Mouse (Mus musculus): ENCODE data around the gene Gm3336.

DNA sequence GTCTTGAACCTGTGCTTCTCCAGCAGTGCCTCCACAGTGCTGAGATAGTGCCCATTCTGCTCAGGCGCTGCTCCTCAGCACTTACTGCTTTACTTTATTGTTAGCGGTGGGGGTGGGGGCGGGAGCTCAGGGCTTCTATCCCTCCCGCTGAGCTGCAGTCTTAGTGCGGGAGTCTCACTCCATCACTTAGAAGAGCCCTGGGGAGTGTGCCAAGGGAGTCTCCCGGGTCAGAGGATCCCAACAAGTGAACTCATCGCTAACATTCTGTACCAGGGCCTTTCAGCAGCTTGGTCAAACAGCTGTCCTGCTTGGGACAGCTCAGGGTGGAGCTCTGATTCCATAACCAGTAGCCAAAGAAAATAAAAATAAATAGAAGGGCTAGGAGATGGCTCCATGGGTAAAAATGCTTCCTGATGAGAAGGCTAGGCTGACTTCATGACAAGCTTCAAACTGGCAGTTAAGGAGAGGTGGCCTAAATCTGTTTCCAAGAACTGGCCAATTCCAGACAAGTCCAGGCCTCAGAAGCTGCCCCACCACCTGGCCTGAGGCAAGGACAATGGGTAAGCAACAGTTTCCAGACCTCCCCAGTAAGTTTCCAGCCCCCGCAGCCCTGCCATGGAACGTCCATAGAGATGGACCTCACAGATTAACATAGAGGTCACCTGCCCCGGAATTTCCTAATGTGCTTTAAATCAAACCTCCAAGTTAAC, 46.6 kb upstream of the Gm3336 start:
- TF ChIP-seq CTCF (IDR thresholded peaks at IDR 0.05) (no peak), EP300 (IDR thresholded peaks at IDR 0.05) (no peak)
